Mouse (Mus musculus): ENCODE results near the gene AU022252. TPM values are rescaled to one million over a fixed set of nuclear protein-coding genes. Genes with fewer than 3 reads are reported as not detected.
A peak's percentile ranks its signal among the peaks of the same experiment; 100 is the strongest.

The AU022252 gene
- polyA plus RNA-seq, 1 experiment from 2014 or later, result 15.6 TPM

DNA sequence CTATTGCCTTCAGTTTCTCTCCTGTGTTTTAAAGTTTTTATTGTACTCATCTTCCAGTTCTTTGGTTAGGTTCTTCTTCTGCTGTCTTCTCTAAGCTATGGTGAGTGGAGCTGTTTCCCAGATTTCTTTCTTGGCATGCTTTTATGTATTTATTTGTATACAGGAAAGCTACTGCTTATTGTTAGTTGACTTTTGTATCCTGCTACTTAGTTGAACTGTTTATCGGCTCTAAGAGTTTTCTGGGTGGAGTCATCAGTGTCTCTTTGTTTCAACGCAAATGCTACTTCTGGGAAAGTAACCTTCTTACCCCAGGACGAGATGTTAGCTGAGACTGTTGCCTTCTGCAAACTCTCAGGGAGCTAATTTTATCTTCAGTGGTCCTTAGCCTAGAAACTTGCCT is 30.9 kb upstream of the AU022252 start:
- Histone ChIP-seq H3K36me3 (ENCODE audit: control insufficient read depth, insufficient read depth, low read length) (no peaks in the 10 kb centered on the region), H3K9me3 (ENCODE audit: control insufficient read depth, low read length) (no peaks in the 10 kb centered on the region), H3K27me3 (ENCODE audit: control insufficient read depth, insufficient read depth, low read length) (no peaks in the 10 kb centered on the region), H3K9ac (ENCODE audit: low read length) (no peak overlapping the region), H3K27ac (replicated peaks) (no peak overlapping the region), H3K4me1 (replicated peaks; ENCODE audit: control insufficient read depth, insufficient read depth) (no peaks in the 10 kb centered on the region), H3K4me3 (ENCODE audit: low read depth, low read length) (no peak overlapping the region), H3K4me2 (replicated peaks; ENCODE audit: low read depth) (no peak overlapping the region)
- ATAC-seq (ENCODE audit: low FRiP score, low TSS enrichment) (no peak), DNase-seq (ENCODE audit: low spot score) (no peak)
- 51% methylated on average over 3 of the region's 3 CpGs for WGBS
- TF ChIP-seq CTCF (IDR thresholded peaks at IDR 0.05; ENCODE audit: low read depth) (no peak), EP300 (optimal IDR thresholded peaks at IDR 0.05) (no peak)

DNA sequence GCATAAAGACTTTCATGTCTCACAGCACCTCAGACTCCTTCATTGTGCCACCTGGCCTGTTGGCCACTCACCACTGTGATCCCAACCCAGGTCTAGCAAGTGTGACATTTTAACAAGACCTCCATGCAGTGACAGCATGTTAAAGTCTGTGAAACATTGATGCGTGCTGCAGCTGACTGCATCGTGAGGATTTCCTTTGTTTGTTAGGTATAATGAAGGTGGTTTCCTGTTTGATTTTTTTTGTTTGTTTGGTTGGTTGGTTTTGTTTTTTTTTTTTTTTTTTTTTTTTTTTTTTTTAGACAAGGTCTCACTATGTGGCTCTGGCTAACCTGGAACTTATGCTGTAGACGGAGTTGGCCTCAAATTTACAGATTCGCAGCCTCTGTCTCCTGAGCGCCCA is 30.0 kb upstream of the AU022252 start:
- H3K4me3 ChIP-seq (ENCODE audit: low read depth, low read length), result no peak overlapping the region
- no peak overlapping the region for H3K9ac ChIP-seq (ENCODE audit: low read length)
- no peak overlapping the region for H3K27ac ChIP-seq (replicated peaks)
- 89% methylated on average over 5 of the region's 5 CpGs for WGBS
- DNase-seq (ENCODE audit: low spot score), result no peak
- no peaks in the 10 kb centered on the region for H3K36me3 ChIP-seq (ENCODE audit: control insufficient read depth, insufficient read depth, low read length)
- no peaks in the 10 kb centered on the region for H3K9me3 ChIP-seq (ENCODE audit: control insufficient read depth, low read length)
- no peak for ATAC-seq (ENCODE audit: low FRiP score, low TSS enrichment)
- TF ChIP-seq CTCF (IDR thresholded peaks at IDR 0.05; ENCODE audit: low read depth) (no peak), EP300 (optimal IDR thresholded peaks at IDR 0.05) (no peak)
- no peaks in the 10 kb centered on the region for H3K27me3 ChIP-seq (ENCODE audit: control insufficient read depth, insufficient read depth, low read length)
- no peak overlapping the region for H3K4me2 ChIP-seq (replicated peaks; ENCODE audit: low read depth)
- no peaks in the 10 kb centered on the region for H3K4me1 ChIP-seq (replicated peaks; ENCODE audit: control insufficient read depth, insufficient read depth)

DNA sequence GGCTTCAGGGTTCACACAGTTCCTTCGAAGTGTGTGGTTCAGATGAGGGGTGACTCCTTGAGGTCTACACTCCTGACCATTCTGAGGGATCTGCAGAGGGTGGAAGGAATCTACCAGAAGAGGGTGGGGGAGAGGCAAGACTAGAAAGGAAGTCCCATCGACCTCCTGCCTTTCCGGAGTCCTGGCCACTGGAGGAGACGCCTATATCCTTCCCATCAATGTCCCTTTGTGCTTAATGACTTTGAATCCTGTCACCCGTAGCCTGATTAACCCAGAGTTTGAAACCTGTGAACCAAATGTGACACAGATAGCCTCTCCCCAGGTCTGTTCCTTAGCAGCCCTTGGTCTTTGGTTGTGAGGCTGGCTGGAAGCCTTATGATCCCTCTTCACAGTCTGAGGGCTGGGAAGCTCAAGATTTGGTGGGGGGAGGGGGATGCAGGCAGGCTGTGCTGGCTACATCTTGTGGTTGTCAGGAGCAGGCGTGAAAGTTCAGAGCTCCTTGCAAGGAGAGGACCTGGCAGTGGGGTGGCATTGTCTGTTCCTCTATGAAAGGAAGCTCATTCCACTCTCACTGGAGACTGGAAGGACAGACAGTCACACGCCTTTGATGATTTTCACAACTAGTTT is 28.7 kb upstream of the AU022252 start:
- TF ChIP-seq CTCF (IDR thresholded peaks at IDR 0.05; ENCODE audit: low read depth) (no peak), EP300 (optimal IDR thresholded peaks at IDR 0.05) (no peak)
- DNase-seq (ENCODE audit: low spot score) (no peak), ATAC-seq (ENCODE audit: low FRiP score, low TSS enrichment) (no peak)
- Histone ChIP-seq H3K27ac (replicated peaks) (no peak overlapping the region), H3K9me3 (ENCODE audit: control insufficient read depth, low read length) (no peaks in the 10 kb centered on the region), H3K4me2 (replicated peaks; ENCODE audit: low read depth) (no peak overlapping the region), H3K4me1 (replicated peaks; ENCODE audit: control insufficient read depth, insufficient read depth) (no peaks in the 10 kb centered on the region), H3K4me3 (ENCODE audit: low read depth, low read length) (no peak overlapping the region), H3K36me3 (ENCODE audit: control insufficient read depth, insufficient read depth, low read length) (no peaks in the 10 kb centered on the region), H3K27me3 (ENCODE audit: control insufficient read depth, insufficient read depth, low read length) (no peaks in the 10 kb centered on the region), H3K9ac (ENCODE audit: low read length) (no peak overlapping the region)
- WGBS, result 57% methylated on average over 7 of the region's 7 CpGs

DNA sequence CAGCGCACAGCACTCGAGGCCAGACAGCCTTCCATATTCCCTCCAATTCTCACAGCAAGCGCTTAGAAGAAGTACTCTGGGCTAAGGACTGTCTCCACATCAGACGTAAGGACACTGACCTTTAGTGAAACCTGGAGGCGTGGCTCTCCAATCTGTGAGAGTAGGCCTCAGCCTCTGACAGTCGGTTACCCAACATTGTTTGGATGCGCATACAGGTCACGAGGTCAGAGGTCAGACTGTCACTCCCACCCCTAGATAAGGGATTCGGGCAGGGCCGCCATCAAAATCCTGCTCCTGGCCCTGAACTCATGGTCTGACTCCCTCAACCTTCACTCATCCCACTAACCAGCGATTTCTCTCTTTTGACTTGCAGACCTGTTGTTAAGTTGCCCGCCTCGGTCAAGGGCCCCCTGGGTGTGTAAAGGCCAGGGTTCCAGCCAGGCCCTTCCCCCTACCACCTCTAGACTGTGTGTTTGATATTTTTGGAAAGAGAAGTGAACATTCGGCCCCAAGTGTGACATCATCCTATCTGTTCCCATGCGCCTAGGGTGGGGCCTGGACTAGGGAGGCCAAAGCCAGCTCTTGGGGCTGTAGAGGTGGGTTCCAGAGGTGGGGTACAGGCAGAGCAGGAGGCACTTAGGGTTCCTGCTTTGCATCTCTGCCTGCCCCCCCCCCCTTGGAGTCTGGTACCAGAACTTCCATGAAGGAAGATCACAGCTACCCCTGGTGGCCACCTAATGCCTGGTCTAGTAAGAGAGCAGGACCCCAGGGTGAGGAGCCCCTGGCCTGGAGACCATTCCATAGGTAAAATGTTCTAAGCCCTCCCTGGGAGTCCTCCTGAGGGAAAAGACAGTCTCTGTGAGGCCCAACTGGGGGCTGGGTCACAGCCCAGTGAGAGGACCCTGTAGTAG is 27.1 kb upstream of the AU022252 start:
- Histone ChIP-seq H3K4me1 (replicated peaks; ENCODE audit: control insufficient read depth, insufficient read depth) (no peaks in the 10 kb centered on the region), H3K4me2 (replicated peaks; ENCODE audit: low read depth) (no peak overlapping the region), H3K27me3 (ENCODE audit: control insufficient read depth, insufficient read depth, low read length) (no peaks in the 10 kb centered on the region), H3K9me3 (ENCODE audit: control insufficient read depth, low read length) (no peaks in the 10 kb centered on the region), H3K36me3 (ENCODE audit: control insufficient read depth, insufficient read depth, low read length) (no peaks in the 10 kb centered on the region), H3K4me3 (ENCODE audit: low read depth, low read length) (no peak overlapping the region), H3K9ac (ENCODE audit: low read length) (no peak overlapping the region), H3K27ac (replicated peaks) (no peak overlapping the region)
- TF ChIP-seq EP300 (optimal IDR thresholded peaks at IDR 0.05) (no peak), CTCF (IDR thresholded peaks at IDR 0.05; ENCODE audit: low read depth) (peak; percentile 49)
- no peak for DNase-seq (ENCODE audit: low spot score)
- peak; percentile 33; the same call in 1 of the 2 replicates for ATAC-seq (ENCODE audit: low FRiP score, low TSS enrichment)
- 78% methylated on average over 15 of the region's 15 CpGs for WGBS

DNA sequence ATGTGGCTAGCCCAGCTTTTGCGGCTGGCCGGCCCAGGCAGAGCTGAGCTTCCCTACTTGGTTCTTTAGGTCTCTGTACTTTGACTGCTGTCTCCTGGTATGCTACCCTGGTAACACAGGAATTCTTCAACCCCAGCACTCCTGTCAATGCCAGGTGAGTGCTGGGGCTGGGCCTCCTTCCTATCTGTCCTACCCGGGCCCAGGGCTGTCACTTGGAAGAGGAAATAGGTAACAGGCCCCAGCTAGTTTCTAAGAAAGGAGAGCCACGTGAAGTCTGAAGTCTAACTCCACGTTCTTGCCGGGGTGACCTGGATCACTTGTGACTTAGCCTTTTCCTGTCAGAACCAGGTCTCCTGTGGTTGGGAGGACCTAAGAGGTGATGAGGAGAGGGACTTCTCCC is 24.6 kb upstream of the AU022252 start:
- DNase-seq (ENCODE audit: low spot score), result no peak
- Histone ChIP-seq H3K27me3 (ENCODE audit: control insufficient read depth, insufficient read depth, low read length) (no peaks in the 10 kb centered on the region), H3K36me3 (ENCODE audit: control insufficient read depth, insufficient read depth, low read length) (no peaks in the 10 kb centered on the region), H3K27ac (replicated peaks) (no peak overlapping the region), H3K4me1 (replicated peaks; ENCODE audit: control insufficient read depth, insufficient read depth) (0 out of 2 replicates have a peak, but pooled peaks cover 3% of the 10 kb centered on the region), H3K4me3 (ENCODE audit: low read depth, low read length) (no peak overlapping the region), H3K9ac (ENCODE audit: low read length) (no peak overlapping the region), H3K9me3 (ENCODE audit: control insufficient read depth, low read length) (no peaks in the 10 kb centered on the region), H3K4me2 (replicated peaks; ENCODE audit: low read depth) (no peak overlapping the region)
- WGBS, result 52% methylated on average over 6 of the region's 6 CpGs
- TF ChIP-seq EP300 (optimal IDR thresholded peaks at IDR 0.05) (no peak), CTCF (IDR thresholded peaks at IDR 0.05; ENCODE audit: low read depth) (no peak)
- ATAC-seq (ENCODE audit: low FRiP score, low TSS enrichment), result 0 out of 2 replicates have a peak, but pooled peaks have one; percentile 22

DNA sequence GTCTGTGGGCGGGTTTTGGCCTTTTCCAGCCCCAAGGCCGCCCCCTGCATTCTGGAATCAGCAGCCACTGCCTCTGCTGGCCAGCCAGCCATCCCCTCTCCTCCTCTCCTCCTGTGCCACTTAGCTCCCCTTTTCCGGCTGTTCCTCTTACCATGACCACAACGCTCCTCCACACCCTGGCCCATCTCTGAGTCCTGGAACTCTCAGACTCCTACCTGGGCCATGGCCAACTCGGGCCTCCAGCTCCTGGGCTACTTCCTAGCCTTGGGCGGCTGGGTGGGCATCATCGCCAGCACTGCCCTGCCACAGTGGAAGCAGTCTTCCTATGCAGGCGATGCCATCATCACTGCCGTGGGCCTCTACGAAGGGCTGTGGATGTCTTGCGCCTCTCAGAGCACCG is 22.8 kb upstream of the AU022252 start, which contains the start of gene Cldn19:
Gene Cldn19, plus strand, starts transcription at position 64 of the 400 bp plus-strand sequence.
- H3K4me1 ChIP-seq (replicated peaks; ENCODE audit: control insufficient read depth, insufficient read depth), result 0 out of 2 replicates have a peak, but pooled peaks cover 3% of the 10 kb centered on the region
- no peaks in the 10 kb centered on the region for H3K36me3 ChIP-seq (ENCODE audit: control insufficient read depth, insufficient read depth, low read length)
- WGBS, result 86% methylated on average over 12 of the region's 12 CpGs
- peak within 1 kb of the TSS; percentile 23; the same call in 1 of the 2 replicates for H3K9ac ChIP-seq (ENCODE audit: low read length)
- H3K4me2 ChIP-seq (replicated peaks; ENCODE audit: low read depth), result no peak within 1 kb of the TSS
- no peak within 1 kb of the TSS for H3K27ac ChIP-seq (replicated peaks)
- H3K9me3 ChIP-seq (ENCODE audit: control insufficient read depth, low read length), result no peaks in the 10 kb centered on the region
- ATAC-seq (ENCODE audit: low FRiP score, low TSS enrichment), result no peak
- no peak within 1 kb of the TSS for H3K4me3 ChIP-seq (ENCODE audit: low read depth, low read length)
- no peaks in the 10 kb centered on the region for H3K27me3 ChIP-seq (ENCODE audit: control insufficient read depth, insufficient read depth, low read length)
- DNase-seq (ENCODE audit: low spot score), result no peak
- TF ChIP-seq CTCF (IDR thresholded peaks at IDR 0.05; ENCODE audit: low read depth), result no peak
- TF ChIP-seq EP300 (optimal IDR thresholded peaks at IDR 0.05), result no peak
